Mouse (Mus musculus): ENCODE measurements around the gene Olfr385.

GRCm38 (mm10) chr11:73598294-73598693 lies 5.5 kb upstream of the Olfr385 start, which contains the start of gene Olfr384:
- TF ChIP-seq CTCF (IDR thresholded peaks at IDR 0.05; ENCODE audit: borderline replicate concordance, control insufficient read depth, extremely low read depth, insufficient read depth, low read length, poor library complexity) (no peak), POLR2A (IDR thresholded peaks at IDR 0.05; ENCODE audit: control insufficient read depth, extremely low read depth, insufficient read depth, low read length, poor library complexity) (no peak)
